8 mouse cellular contexts compared by ENCODE assay signal in the genomic region with DNA sequence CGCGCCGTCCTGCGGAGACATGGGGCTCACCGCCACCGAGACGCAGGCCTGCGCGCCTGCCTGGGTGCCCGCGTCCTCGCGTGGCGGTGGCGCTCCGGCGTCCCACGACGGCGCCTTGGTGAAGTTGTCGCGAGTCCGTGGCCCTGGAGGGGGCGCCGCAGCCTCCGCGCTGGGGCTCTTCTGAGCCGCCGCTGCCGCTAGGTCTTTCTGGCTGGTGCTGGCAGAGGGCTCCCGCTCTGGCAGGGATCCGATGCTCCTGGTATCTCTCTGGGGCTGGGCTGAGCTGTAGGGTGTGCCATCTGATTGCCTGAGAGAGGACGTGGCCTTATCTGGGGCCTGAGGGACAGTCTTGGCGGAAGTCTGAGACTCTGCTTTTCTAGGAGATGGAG. TPM values are rescaled to one million over a fixed set of nuclear protein-coding genes. Genes with fewer than 3 reads are reported as not detected.
DNase-seq lines count a peak whose midpoint lies in the region; ATAC-seq and TF ChIP-seq lines count a peak whose summit lies in the region.

No protein-coding gene starts in this region.

- H3K4me1 ChIP-seq in heart, embryonic 12.5 days (replicated peaks), result peaks cover 8% of the 10 kb centered on the region; the same call in 1 of the 2 replicates
- no peaks in the 10 kb centered on the region for H3K4me1 ChIP-seq in heart, adult 2 months (ENCODE audit: control insufficient read depth, insufficient read depth, low read length)
- H3K4me1 ChIP-seq in ES-E14 (ENCODE audit: control insufficient read depth in 2 of 2, insufficient read depth in 2 of 2, low read length in 2 of 2, poor library complexity in 1 of 2), result 0 out of 4 replicates have a peak, but pooled peaks cover 0 to 4% of the 10 kb centered on the region in 2 experiments
- H3K4me1 ChIP-seq in forebrain, embryonic 11.5 days (replicated peaks; ENCODE audit: control insufficient read depth, insufficient read depth, low read length), result peaks cover 6% of the 10 kb centered on the region
- H3K4me1 ChIP-seq in liver, embryonic 16.5 days (ENCODE audit: control insufficient read depth, low read depth, low read length), result no peaks in the 10 kb centered on the region

- 0 out of 2 replicates have a peak overlapping the region, but pooled peaks have one; percentile 3 for H3K9ac ChIP-seq in heart, embryonic 12.5 days
- H3K9ac ChIP-seq in heart, adult 2 months (ENCODE audit: low read depth, low read length), result no peak overlapping the region
- H3K9ac ChIP-seq in ES-E14 (ENCODE audit: insufficient read depth, low read depth, low read length, poor library complexity, severe bottlenecking), result peak overlapping the region; percentile 77
- H3K9ac ChIP-seq in forebrain, embryonic 11.5 days (ENCODE audit: low read length), result no peak overlapping the region
- H3K9ac ChIP-seq in liver, embryonic 16.5 days (ENCODE audit: low read depth, low read length), result no peak overlapping the region

- H3K79me2 ChIP-seq in heart, adult 2 months (replicated peaks; ENCODE audit: control insufficient read depth, insufficient read depth, low read length), result no peaks in the 10 kb centered on the region

- TF ChIP-seq POLR2A in heart, adult 2 months (IDR thresholded peaks at IDR 0.05; ENCODE audit: insufficient read depth, low read depth, low read length), result no peak

- TF ChIP-seq EP300 in heart, adult 2 months (IDR thresholded peaks at IDR 0.05; ENCODE audit: insufficient read depth, low read depth, low read length), result no peak

- intact Hi-C loops in heart, adult 2 months (cut with DNase I), result no loop called here

- H3K27ac ChIP-seq in heart, embryonic 12.5 days (ENCODE audit: poor library complexity, severe bottlenecking), result no peak overlapping the region
- H3K27ac ChIP-seq in heart, adult 2 months, result no peak overlapping the region
- H3K27ac ChIP-seq in ES-E14 (ENCODE audit: insufficient read depth, low read depth, low read length, poor library complexity, severe bottlenecking), result no peak overlapping the region
- no peak overlapping the region for H3K27ac ChIP-seq in forebrain, embryonic 11.5 days (ENCODE audit: low read depth, low read length)
- no peak overlapping the region for H3K27ac ChIP-seq in liver, embryonic 16.5 days (ENCODE audit: low read length)

- no peaks in the 10 kb centered on the region for H3K36me3 ChIP-seq in heart, embryonic 12.5 days
- no peaks in the 10 kb centered on the region for H3K36me3 ChIP-seq in heart, adult 2 months (ENCODE audit: control insufficient read depth, insufficient read depth, low read length)
- H3K36me3 ChIP-seq in ES-E14 (ENCODE audit: control insufficient read depth, insufficient read depth, low read length, poor library complexity, severe bottlenecking), result no peaks in the 10 kb centered on the region
- H3K36me3 ChIP-seq in forebrain, embryonic 11.5 days (ENCODE audit: control insufficient read depth, insufficient read depth, low read length), result no peaks in the 10 kb centered on the region
- no peaks in the 10 kb centered on the region for H3K36me3 ChIP-seq in liver, embryonic 16.5 days (ENCODE audit: control insufficient read depth, insufficient read depth)

- peak overlapping the region; percentile 48 for H3K4me3 ChIP-seq in heart, embryonic 12.5 days
- H3K4me3 ChIP-seq in heart, adult 2 months, result no peak overlapping the region
- H3K4me3 ChIP-seq in ES-E14 (ENCODE audit: insufficient read depth in 1 of 2, low read depth in 1 of 2, low read length in 2 of 2, poor library complexity in 1 of 2, severe bottlenecking in 1 of 2), result peak overlapping the region; percentile 74 to 82
- H3K4me3 ChIP-seq in forebrain, embryonic 11.5 days (ENCODE audit: low read depth, low read length), result peak overlapping the region; percentile 25; the same call in 1 of the 2 replicates
- H3K4me3 ChIP-seq in liver, embryonic 16.5 days (ENCODE audit: low read depth, low read length), result peak overlapping the region; percentile 23

- WGBS in heart, embryonic 12.5 days, result 3% methylated on average over 34 of the region's 34 CpGs
- 4% methylated on average over 34 of the region's 34 CpGs for WGBS in heart, adult 2 months
- WGBS in forebrain, embryonic 11.5 days, result 5% methylated on average over 17 of the region's 34 CpGs
- 5% methylated on average over 34 of the region's 34 CpGs for WGBS in liver, embryonic 16.5 days (ENCODE audit: insufficient replicate concordance)

- H3K27me3 ChIP-seq in heart, embryonic 12.5 days (replicated peaks), result peaks cover 84% of the 10 kb centered on the region
- peaks cover 18% of the 10 kb centered on the region for H3K27me3 ChIP-seq in heart, adult 2 months (ENCODE audit: control insufficient read depth, insufficient read depth, low read length)
- H3K27me3 ChIP-seq in forebrain, embryonic 11.5 days (ENCODE audit: control insufficient read depth, insufficient read depth, low read length), result peaks cover 36% of the 10 kb centered on the region
- H3K27me3 ChIP-seq in liver, embryonic 16.5 days (ENCODE audit: control insufficient read depth, insufficient read depth, low read depth, low read length), result peaks cover 40% of the 10 kb centered on the region

- no peak for TF ChIP-seq CTCF in heart, adult 2 months (IDR thresholded peaks at IDR 0.05)

- DNase-seq in heart, adult 2 months, result no peak
- DNase-seq in ES-E14 (ENCODE audit: low read depth, low spot score), result no peak
- DNase-seq in forebrain, embryonic 11.5 days (ENCODE audit: low spot score), result no peak
- no peak for DNase-seq in testis, postnatal 10 days (ENCODE audit: low spot score)
- DNase-seq in urinary bladder, postnatal 4 days (ENCODE audit: low spot score in 2 of 2), result no peak

- peak overlapping the region; percentile 79 for H3K4me2 ChIP-seq in heart, embryonic 12.5 days
- peak overlapping the region; percentile 45 for H3K4me2 ChIP-seq in forebrain, embryonic 11.5 days (ENCODE audit: low read depth, low read length, severe bottlenecking)
- peak overlapping the region; percentile 44; the same call in 1 of the 2 replicates for H3K4me2 ChIP-seq in liver, embryonic 16.5 days (ENCODE audit: low read depth, low read length)

- no peak for ATAC-seq in heart, embryonic 12.5 days (ENCODE audit: insufficient number of reproducible peaks, low FRiP score)
- ATAC-seq in forebrain, embryonic 11.5 days (replicated peaks; ENCODE audit: low FRiP score), result no peak
- no peak for ATAC-seq in liver, embryonic 16.5 days (ENCODE audit: low read depth)
- no peak for ATAC-seq in erythroblast, adult 5-6 weeks (replicated peaks; ENCODE audit: low FRiP score, poor library complexity, severe bottlenecking)

- in situ Hi-C loops in ES-E14 (cut with MboI; ENCODE audit: low sequenced_read_pairs in 2 of 2, unreplicated experiment in 2 of 2), result no loop called here

- H3K9me3 ChIP-seq in heart, embryonic 12.5 days (replicated peaks), result no peaks in the 10 kb centered on the region
- H3K9me3 ChIP-seq in ES-E14 (ENCODE audit: control insufficient read depth, insufficient read depth, low read depth, low read length), result no peaks in the 10 kb centered on the region
- no peaks in the 10 kb centered on the region for H3K9me3 ChIP-seq in forebrain, embryonic 11.5 days (ENCODE audit: control insufficient read depth, low read length)
- H3K9me3 ChIP-seq in liver, embryonic 16.5 days (replicated peaks; ENCODE audit: control insufficient read depth, low read length), result no peaks in the 10 kb centered on the region

RNA-seq across cellular contexts. Expression of a gene that starts 11.5 kb away (rescaled TPM):
- polyA plus RNA-seq in heart, embryonic 12.5 days (2016; fragmentation: Nextera tagmentation; extraction: Ambion mirVana), result 0.22 and 0.27 TPM in 2 replicates
- total RNA-seq in heart, adult 2 months (2021), result not detected
- 0.03 TPM in 1 of 2 replicates, not detected in the other for polyA plus RNA-seq in heart, adult 2 months (2012; rRNA removed)
- total RNA-seq in ES-E14 (2012; rRNA removed), result 0.37 and 0.58 TPM in 2 replicates
- 8.2 and 13.5 TPM in 2 replicates for polyA plus RNA-seq in forebrain, embryonic 11.5 days (2014; fragmentation: Nextera tagmentation; extraction: Ambion mirVana)
- 0.02 TPM in 1 of 2 replicates, not detected in the other for polyA plus RNA-seq in liver, embryonic 16.5 days (2015; fragmentation: Nextera tagmentation; extraction: Ambion mirVana)
- total RNA-seq in erythroblast, adult 5-6 weeks (2015; ENCODE audit: low replicate concordance), result not detected in 2 replicates
- total RNA-seq in erythroblast, adult 5-6 weeks (2017; ENCODE audit: low replicate concordance), result not detected in 2 replicates

RNA-seq across cellular contexts. Expression of a gene that starts 28.2 kb away (rescaled TPM):
- polyA plus RNA-seq in heart, embryonic 12.5 days (2016; fragmentation: Nextera tagmentation; extraction: Ambion mirVana), result 0.18 and 0.37 TPM in 2 replicates
- not detected for total RNA-seq in heart, adult 2 months (2021)
- polyA plus RNA-seq in heart, adult 2 months (2012; rRNA removed), result 0.20 and 0.31 TPM in 2 replicates
- total RNA-seq in ES-E14 (2012; rRNA removed), result 0.16 TPM in 1 of 2 replicates, not detected in the other
- 1.3 and 2.6 TPM in 2 replicates for polyA plus RNA-seq in forebrain, embryonic 11.5 days (2014; fragmentation: Nextera tagmentation; extraction: Ambion mirVana)
- polyA plus RNA-seq in liver, embryonic 16.5 days (2015; fragmentation: Nextera tagmentation; extraction: Ambion mirVana), result not detected in 2 replicates
- not detected in 2 replicates for total RNA-seq in erythroblast, adult 5-6 weeks (2015; ENCODE audit: low replicate concordance)
- total RNA-seq in erythroblast, adult 5-6 weeks (2017; ENCODE audit: low replicate concordance), result not detected in 2 replicates

RNA-seq across cellular contexts. Expression of a gene that starts 36.9 kb away (rescaled TPM):
- 0.04 and 0.18 TPM in 2 replicates for polyA plus RNA-seq in heart, embryonic 12.5 days (2016; fragmentation: Nextera tagmentation; extraction: Ambion mirVana)
- not detected for total RNA-seq in heart, adult 2 months (2021)
- 0.04 TPM in 1 of 2 replicates, not detected in the other for polyA plus RNA-seq in heart, adult 2 months (2012; rRNA removed)
- total RNA-seq in ES-E14 (2012; rRNA removed), result 0.31 and 0.69 TPM in 2 replicates
- not detected in 2 replicates for polyA plus RNA-seq in forebrain, embryonic 11.5 days (2014; fragmentation: Nextera tagmentation; extraction: Ambion mirVana)
- 23.4 and 26.1 TPM in 2 replicates for polyA plus RNA-seq in liver, embryonic 16.5 days (2015; fragmentation: Nextera tagmentation; extraction: Ambion mirVana)
- not detected in 2 replicates for total RNA-seq in erythroblast, adult 5-6 weeks (2015; ENCODE audit: low replicate concordance)
- total RNA-seq in erythroblast, adult 5-6 weeks (2017; ENCODE audit: low replicate concordance), result not detected in 2 replicates

RNA-seq across cellular contexts. Expression of a gene that starts 44.5 kb away (rescaled TPM):
- 60.4 and 62.7 TPM in 2 replicates for polyA plus RNA-seq in heart, embryonic 12.5 days (2016; fragmentation: Nextera tagmentation; extraction: Ambion mirVana)
- 10 to 100 TPM; 51.6 to 54.6 TPM for total RNA-seq in heart, adult 2 months (2021)
- 69.2 and 94.5 TPM in 2 replicates for polyA plus RNA-seq in heart, adult 2 months (2012; rRNA removed)
- total RNA-seq in ES-E14 (2012; rRNA removed), result 60.3 and 66.5 TPM in 2 replicates
- 124 and 126 TPM in 2 replicates for polyA plus RNA-seq in forebrain, embryonic 11.5 days (2014; fragmentation: Nextera tagmentation; extraction: Ambion mirVana)
- 24.6 and 27.8 TPM in 2 replicates for polyA plus RNA-seq in liver, embryonic 16.5 days (2015; fragmentation: Nextera tagmentation; extraction: Ambion mirVana)
- 31.3 and 33.0 TPM in 2 replicates for total RNA-seq in erythroblast, adult 5-6 weeks (2015; ENCODE audit: low replicate concordance)
- total RNA-seq in erythroblast, adult 5-6 weeks (2017; ENCODE audit: low replicate concordance), result 9.9 and 30.5 TPM in 2 replicates

RNA-seq across cellular contexts. Expression of a gene that starts 45.6 kb away (rescaled TPM):
- polyA plus RNA-seq in heart, embryonic 12.5 days (2016; fragmentation: Nextera tagmentation; extraction: Ambion mirVana), result not detected in 2 replicates
- not detected for total RNA-seq in heart, adult 2 months (2021)
- polyA plus RNA-seq in heart, adult 2 months (2012; rRNA removed), result not detected in 2 replicates
- 0.37 and 0.54 TPM in 2 replicates for total RNA-seq in ES-E14 (2012; rRNA removed)
- not detected in 2 replicates for polyA plus RNA-seq in forebrain, embryonic 11.5 days (2014; fragmentation: Nextera tagmentation; extraction: Ambion mirVana)
- polyA plus RNA-seq in liver, embryonic 16.5 days (2015; fragmentation: Nextera tagmentation; extraction: Ambion mirVana), result not detected in 2 replicates
- total RNA-seq in erythroblast, adult 5-6 weeks (2015; ENCODE audit: low replicate concordance), result not detected in 2 replicates
- not detected in 2 replicates for total RNA-seq in erythroblast, adult 5-6 weeks (2017; ENCODE audit: low replicate concordance)

Comparison
In these comparisons a context has a peak if more than half of its experiments do, and no peak if none do; other contexts are left out.
1. H3K9ac ChIP-seq: peak in heart, embryonic 12.5 days (single experiment) and ES-E14 (single experiment); none in heart, adult 2 months (single experiment), forebrain, embryonic 11.5 days (single experiment) and liver, embryonic 16.5 days (single experiment).
2. RNA of a gene that starts 36.9 kb away (polyA plus RNA-seq): 23.4 to 26.1 TPM in liver, embryonic 16.5 days; 0.04 to 0.18 TPM in heart, embryonic 12.5 days, 0.04 TPM in heart, adult 2 months and not detected in forebrain, embryonic 11.5 days; every median in the first group is over 10 times any median in the second.
3. Peak in every context shown above with its lines, with median percentiles within 50 percentile points of each other: H3K4me2 ChIP-seq.